Mouse (Mus musculus) neural tube, postnatal 0 days (tissue): ENCODE data around the gene Arf6. TPM values are rescaled to one million over a fixed set of nuclear protein-coding genes. Genes with fewer than 3 reads are reported as not detected.

Experiments used
- microRNA-seq: library from miRNA; unstranded; fragments of <30 nt; microRNA quantifications from one replicate; pipeline ENCODE4, GENCODE M21; 2016
- polyA plus RNA-seq: library from polyadenylated mRNA; unstranded; fragments of >200 nt; fragmentation: Nextera tagmentation; extraction: Ambion mirVana; gene quantifications from 2 replicates; pipeline ENCODE4 v1.2.1, GENCODE M21; 2015

Arf6 gene
- 35.8 and 48.0 TPM in 2 replicates for polyA plus RNA-seq

GRCm38 (mm10) chr12:69371854-69372671 lies at the start of gene Arf6, which contains the start of gene Gm9887:
Gene Arf6 (plus strand): TSS chr12:69372150.
Gene Gm9887 (minus strand): TSS chr12:69372458.

DNA sequence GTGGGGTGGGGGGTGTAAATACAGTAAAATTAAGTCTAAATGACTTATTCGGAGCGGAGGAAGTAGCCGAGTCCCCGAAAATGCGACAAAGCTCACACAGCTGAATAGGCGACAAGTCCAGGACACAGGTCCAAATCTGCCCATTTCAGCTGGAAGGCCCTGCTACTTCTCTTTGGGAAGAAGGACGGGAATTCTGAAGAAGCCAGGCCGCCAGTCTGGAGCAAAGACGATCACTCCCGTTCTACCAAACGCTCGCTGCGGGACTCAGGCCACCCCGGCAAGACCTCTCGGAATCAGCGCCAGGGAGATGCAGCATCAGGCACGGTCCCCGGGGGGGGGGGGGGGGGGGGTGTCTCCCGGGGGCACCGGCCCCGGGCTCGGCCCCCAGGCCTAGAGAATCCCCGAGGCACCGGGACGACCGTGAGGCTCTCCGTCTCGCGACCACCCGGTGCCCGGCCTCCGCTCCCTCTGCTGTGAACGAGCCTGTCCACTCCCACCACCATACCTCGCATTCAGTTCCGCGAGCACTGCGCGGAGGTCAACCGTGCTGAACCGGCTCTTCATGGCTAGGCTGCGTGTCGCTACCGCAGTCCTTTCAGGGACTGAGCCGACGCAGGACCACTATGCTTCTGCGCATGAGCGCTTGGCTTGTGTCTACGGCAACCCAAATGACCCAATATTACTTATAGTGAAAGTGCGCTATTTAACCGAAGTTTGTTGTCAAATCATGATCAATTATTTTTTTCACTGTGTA lies 15.2 kb upstream of the Arf6 start, which contains the start of gene Nemf:
Gene Nemf (minus strand): TSS at position 620 of the 754 bp plus-strand sequence.

Small RNA genes within 50 kb of the gene (microRNA-seq; reads per million reads assigned to microRNA genes)
- gene Gm47299 (not detected), gene Gm47305 (not detected)

Other genes with a start within 250 kb of the Arf6 start
- gene Rps29, start 213.0 kb upstream of the Arf6 start, polyA plus RNA-seq, result 1,295 and 1,457 TPM in 2 replicates
- 2.1 and 2.6 TPM in 2 replicates for gene Lrr1, start 203.3 kb upstream of the Arf6 start, polyA plus RNA-seq
- gene Rpl36al, start 188.1 kb upstream of the Arf6 start, polyA plus RNA-seq, result 407 and 479 TPM in 2 replicates
- 42.0 and 51.9 TPM in 2 replicates for gene Mgat2, start 188.0 kb upstream of the Arf6 start, polyA plus RNA-seq
- gene Gm49383, start 175.0 kb upstream of the Arf6 start, polyA plus RNA-seq, result 9.5 and 9.6 TPM in 2 replicates
- gene Dnaaf2, start 173.7 kb upstream of the Arf6 start, polyA plus RNA-seq, result 6.1 and 7.6 TPM in 2 replicates
- 6.5 and 6.9 TPM in 2 replicates for gene Gm49384, start 167.9 kb upstream of the Arf6 start, polyA plus RNA-seq
- 3.2 and 3.7 TPM in 2 replicates for gene Pole2, start 144.0 kb upstream of the Arf6 start, polyA plus RNA-seq
- 19.9 and 31.8 TPM in 2 replicates for gene Klhdc1, start 131.0 kb upstream of the Arf6 start, polyA plus RNA-seq
- gene Klhdc2, start 75.5 kb upstream of the Arf6 start, polyA plus RNA-seq, result 222 and 243 TPM in 2 replicates
- gene Nemf, start 15.0 kb upstream of the Arf6 start, polyA plus RNA-seq, result 77.9 and 80.5 TPM in 2 replicates
- 0.83 and 1.4 TPM in 2 replicates for gene Gm9887, start 308 bp downstream of the Arf6 start, polyA plus RNA-seq
- gene Vcpkmt, start 210.9 kb downstream of the Arf6 start, polyA plus RNA-seq, result 38.2 and 39.0 TPM in 2 replicates